Mouse (Mus musculus): ENCODE data around the gene Miip. TPM values are rescaled to one million over a fixed set of nuclear protein-coding genes. Genes with fewer than 3 reads are reported as not detected.

Gene Miip
- polyA plus RNA-seq, 1 experiment from 2014 or later: 34.6 TPM

DNA sequence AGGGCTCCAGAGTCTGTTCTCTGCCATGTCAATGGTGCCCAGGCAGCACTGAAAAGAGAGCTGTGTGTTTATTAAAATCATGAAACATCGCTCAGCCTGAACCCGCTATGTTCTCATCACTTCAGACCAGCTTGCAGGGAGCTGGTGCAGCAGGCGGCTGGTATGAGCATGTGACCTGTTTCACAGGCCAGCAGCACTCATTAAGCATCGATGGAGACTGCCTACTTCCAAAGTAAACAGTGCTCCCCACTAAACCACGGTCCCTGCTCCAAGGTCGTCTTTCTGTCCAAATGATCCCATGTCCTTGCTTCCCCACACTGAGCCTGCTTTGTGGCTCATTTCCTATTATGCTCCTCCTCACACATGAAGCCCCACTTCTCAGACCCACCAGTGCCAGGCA, 21.7 kb upstream of the Miip start:
- H3K36me3 ChIP-seq: peaks cover 53% of the 10 kb centered on the region
- no peak for ATAC-seq (ENCODE audit: insufficient read depth, low FRiP score, low read depth)
- WGBS: 77% methylated on average over 6 of the region's 6 CpGs

DNA sequence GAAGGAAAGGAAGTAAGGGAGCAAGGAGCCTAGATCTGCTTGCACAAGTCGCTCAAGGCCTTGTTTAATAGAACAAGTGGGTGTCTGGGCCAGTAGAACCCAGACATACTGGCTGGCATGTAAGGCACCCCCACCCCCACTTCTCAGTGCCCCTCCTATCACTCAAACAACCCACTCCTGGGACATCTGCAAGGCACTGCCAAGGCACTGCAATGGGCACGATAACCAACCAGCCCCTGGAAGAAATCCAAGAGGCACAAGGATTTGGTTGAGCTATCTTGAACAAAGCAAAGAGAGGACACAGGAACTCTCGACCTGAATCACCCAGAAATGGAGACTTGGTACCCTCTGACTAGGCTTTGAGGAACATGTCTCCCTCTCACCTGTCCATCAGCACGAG, 19.6 kb upstream of the Miip start:
- Histone ChIP-seq H3K27ac (no peak overlapping the region), H3K9me3 (no peaks in the 10 kb centered on the region), H3K4me1 (no peaks in the 10 kb centered on the region), H3K4me3 (replicated peaks) (no peak overlapping the region), H3K27me3 (replicated peaks) (no peaks in the 10 kb centered on the region), H3K36me3 (peaks cover 54% of the 10 kb centered on the region), H3K9ac (no peak overlapping the region), H3K4me2 (no peak overlapping the region)
- no peak for ATAC-seq (ENCODE audit: insufficient read depth, low FRiP score, low read depth)
- 83% methylated on average over 4 of the region's 4 CpGs for WGBS

More for the DNA sequence above, 21.7 kb upstream of the Miip start:
- H3K27ac ChIP-seq: no peak overlapping the region
- H3K9me3 ChIP-seq: no peaks in the 10 kb centered on the region
- H3K9ac ChIP-seq: no peak overlapping the region
- no peak overlapping the region for H3K4me2 ChIP-seq
- no peaks in the 10 kb centered on the region for H3K27me3 ChIP-seq (replicated peaks)
- no peak overlapping the region for H3K4me3 ChIP-seq (replicated peaks)
- no peaks in the 10 kb centered on the region for H3K4me1 ChIP-seq

DNA sequence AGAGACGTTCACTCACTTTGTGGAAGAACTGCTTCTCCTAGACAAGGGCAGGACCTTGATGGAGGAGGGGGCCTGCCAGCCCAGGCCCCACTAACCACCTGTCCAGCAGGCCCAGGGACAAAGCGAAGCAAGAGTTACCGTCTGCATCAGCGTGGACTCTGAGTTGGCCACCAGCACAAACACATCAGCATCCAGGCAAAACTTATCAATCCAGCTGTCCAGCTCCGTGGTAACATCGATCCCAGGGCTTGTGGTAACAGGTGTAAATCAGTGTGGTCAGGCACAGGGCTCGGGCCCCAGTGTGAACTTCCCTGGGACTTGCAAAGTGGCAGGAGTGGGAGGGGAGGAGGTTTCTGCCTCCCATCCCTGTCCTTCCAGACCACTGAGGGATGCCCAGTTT, 18.7 kb upstream of the Miip start:
- ATAC-seq (ENCODE audit: insufficient read depth, low FRiP score, low read depth): no peak
- no peaks in the 10 kb centered on the region for H3K4me1 ChIP-seq
- H3K9me3 ChIP-seq: no peaks in the 10 kb centered on the region
- no peaks in the 10 kb centered on the region for H3K27me3 ChIP-seq (replicated peaks)
- no peak overlapping the region for H3K9ac ChIP-seq
- H3K4me2 ChIP-seq: no peak overlapping the region
- H3K36me3 ChIP-seq: peaks cover 59% of the 10 kb centered on the region
- no peak overlapping the region for H3K4me3 ChIP-seq (replicated peaks)
- H3K27ac ChIP-seq: no peak overlapping the region
- WGBS: 92% methylated on average over 7 of the region's 7 CpGs

DNA sequence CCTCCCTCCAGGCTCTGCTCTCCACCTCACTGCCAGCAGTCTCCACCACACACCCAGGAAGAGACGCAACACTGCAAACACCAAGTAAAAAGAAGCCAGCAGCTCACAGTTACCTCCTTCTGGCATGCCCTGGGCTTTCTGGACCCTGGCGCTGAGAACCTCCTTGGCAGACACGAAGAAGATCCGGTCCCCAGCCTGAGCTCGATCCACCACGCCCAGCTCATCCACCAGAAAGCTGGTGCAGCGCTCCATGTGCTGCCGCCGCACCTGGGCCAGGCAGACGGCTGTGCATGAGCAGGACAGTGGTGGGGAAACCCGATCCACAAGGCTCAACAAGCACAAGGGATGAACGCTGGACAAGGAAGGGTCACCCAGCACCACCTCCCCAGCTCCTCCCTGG, 17.5 kb upstream of the Miip start:
- no peak for ATAC-seq (ENCODE audit: insufficient read depth, low FRiP score, low read depth)
- Histone ChIP-seq H3K27me3 (replicated peaks) (no peaks in the 10 kb centered on the region), H3K9ac (no peak overlapping the region), H3K4me2 (no peak overlapping the region), H3K36me3 (peaks cover 70% of the 10 kb centered on the region), H3K9me3 (no peaks in the 10 kb centered on the region), H3K27ac (no peak overlapping the region), H3K4me3 (replicated peaks) (no peak overlapping the region), H3K4me1 (no peaks in the 10 kb centered on the region)
- WGBS: 90% methylated on average over 12 of the region's 12 CpGs

DNA sequence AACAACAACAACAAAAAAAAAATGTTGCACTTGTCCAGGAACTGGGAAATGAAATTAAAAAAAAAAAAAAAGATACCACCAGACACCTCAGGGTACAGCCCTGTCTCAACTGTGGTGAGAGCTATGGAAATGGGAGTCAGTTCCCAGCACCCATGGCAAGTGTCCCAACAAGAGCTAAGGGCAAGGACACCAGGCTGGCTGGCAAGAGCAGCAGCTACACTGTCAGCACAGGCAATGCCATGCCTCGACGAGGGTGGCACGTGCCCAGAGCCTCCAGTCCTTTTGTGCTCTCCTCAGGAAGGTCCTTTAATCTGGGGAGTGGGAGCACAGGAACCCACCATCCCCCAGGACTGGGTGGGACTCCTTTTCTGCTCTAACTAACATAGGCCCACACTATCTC, 15.5 kb upstream of the Miip start:
- Histone ChIP-seq H3K4me3 (replicated peaks) (no peak overlapping the region), H3K36me3 (peaks cover 66% of the 10 kb centered on the region), H3K4me2 (no peak overlapping the region), H3K9me3 (no peaks in the 10 kb centered on the region), H3K27ac (no peak overlapping the region), H3K9ac (no peak overlapping the region), H3K27me3 (replicated peaks) (no peaks in the 10 kb centered on the region), H3K4me1 (no peaks in the 10 kb centered on the region)
- 93% methylated on average over 3 of the region's 3 CpGs for WGBS
- no peak for ATAC-seq (ENCODE audit: insufficient read depth, low FRiP score, low read depth)

DNA sequence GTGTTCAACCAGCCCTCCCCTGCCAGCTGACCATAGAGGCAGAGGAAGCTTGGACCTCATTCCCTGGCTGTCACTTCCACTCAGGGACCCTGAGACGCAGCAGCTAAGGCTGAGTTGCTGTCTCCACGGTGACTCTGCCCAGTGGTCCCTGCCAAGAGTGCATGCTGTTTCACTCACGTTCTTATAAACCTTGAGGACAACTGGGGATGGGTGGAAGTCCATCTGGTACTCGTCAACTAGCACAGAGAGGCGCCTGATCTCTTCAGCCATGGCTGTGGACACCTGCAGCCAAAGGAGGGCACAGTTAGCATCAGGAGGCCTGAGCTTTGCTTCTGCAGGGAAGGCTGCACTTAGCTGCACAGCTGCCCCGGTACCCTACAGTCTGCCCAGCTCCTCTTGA, 14.4 kb upstream of the Miip start:
- no peak overlapping the region for H3K4me2 ChIP-seq
- H3K27me3 ChIP-seq (replicated peaks): no peaks in the 10 kb centered on the region
- ATAC-seq (ENCODE audit: insufficient read depth, low FRiP score, low read depth): no peak
- no peak overlapping the region for H3K27ac ChIP-seq
- H3K9ac ChIP-seq: no peak overlapping the region
- H3K36me3 ChIP-seq: peaks cover 68% of the 10 kb centered on the region
- H3K9me3 ChIP-seq: no peaks in the 10 kb centered on the region
- no peak overlapping the region for H3K4me3 ChIP-seq (replicated peaks)
- H3K4me1 ChIP-seq: no peaks in the 10 kb centered on the region
- 72% methylated on average over 6 of the region's 6 CpGs for WGBS

DNA sequence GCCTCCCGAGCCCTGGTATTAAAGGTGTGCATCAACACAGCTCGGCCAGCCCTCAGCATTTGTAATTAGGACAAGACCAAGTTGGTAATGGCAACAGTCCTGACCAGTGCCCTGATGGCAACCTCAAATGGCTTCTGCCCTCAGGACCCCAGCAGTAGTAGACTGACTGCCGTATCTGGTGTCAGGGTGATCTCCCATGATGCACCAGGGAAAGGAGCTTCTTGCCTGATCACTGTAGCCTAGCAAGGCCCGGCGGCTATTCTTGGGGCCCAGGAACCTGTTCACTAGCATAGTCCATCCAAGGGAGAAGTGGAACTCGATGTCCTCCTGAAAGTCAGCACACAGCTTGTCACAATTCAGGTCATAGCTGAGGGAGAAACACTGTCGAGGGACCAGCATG, 13.2 kb upstream of the Miip start:
- Histone ChIP-seq H3K27me3 (replicated peaks) (no peaks in the 10 kb centered on the region), H3K4me2 (no peak overlapping the region), H3K9me3 (no peaks in the 10 kb centered on the region), H3K4me1 (no peaks in the 10 kb centered on the region), H3K36me3 (peaks cover 61% of the 10 kb centered on the region), H3K9ac (no peak overlapping the region), H3K4me3 (replicated peaks) (no peak overlapping the region), H3K27ac (no peak overlapping the region)
- ATAC-seq (ENCODE audit: insufficient read depth, low FRiP score, low read depth): no peak
- 94% methylated on average over 7 of the region's 7 CpGs for WGBS

DNA sequence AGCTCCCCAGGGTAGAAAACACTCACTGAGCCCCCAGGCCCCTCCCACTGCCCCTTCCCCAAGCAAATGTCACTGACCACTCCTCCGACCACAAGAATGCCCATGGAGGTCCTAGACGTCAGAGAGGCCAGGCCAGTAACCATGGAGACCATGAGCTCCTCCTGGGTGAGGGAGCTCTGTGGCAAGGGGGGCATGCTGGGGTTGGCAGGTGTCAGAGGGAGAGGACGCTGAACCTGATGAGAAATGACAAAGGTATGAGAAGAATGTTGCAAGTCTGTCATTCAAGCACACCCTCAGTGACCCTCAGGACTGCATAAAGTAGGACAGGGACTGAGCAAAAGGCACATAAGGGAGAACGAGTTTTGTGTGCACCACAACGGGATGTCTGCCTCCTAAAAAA, 11.2 kb upstream of the Miip start:
- no peaks in the 10 kb centered on the region for H3K27me3 ChIP-seq (replicated peaks)
- no peak for ATAC-seq (ENCODE audit: insufficient read depth, low FRiP score, low read depth)
- no peak overlapping the region for H3K9ac ChIP-seq
- 53% methylated on average over 5 of the region's 5 CpGs for WGBS
- H3K4me1 ChIP-seq: no peaks in the 10 kb centered on the region
- H3K36me3 ChIP-seq: peaks cover 57% of the 10 kb centered on the region
- no peak overlapping the region for H3K4me3 ChIP-seq (replicated peaks)
- no peak overlapping the region for H3K27ac ChIP-seq
- H3K9me3 ChIP-seq: no peaks in the 10 kb centered on the region
- H3K4me2 ChIP-seq: no peak overlapping the region

DNA sequence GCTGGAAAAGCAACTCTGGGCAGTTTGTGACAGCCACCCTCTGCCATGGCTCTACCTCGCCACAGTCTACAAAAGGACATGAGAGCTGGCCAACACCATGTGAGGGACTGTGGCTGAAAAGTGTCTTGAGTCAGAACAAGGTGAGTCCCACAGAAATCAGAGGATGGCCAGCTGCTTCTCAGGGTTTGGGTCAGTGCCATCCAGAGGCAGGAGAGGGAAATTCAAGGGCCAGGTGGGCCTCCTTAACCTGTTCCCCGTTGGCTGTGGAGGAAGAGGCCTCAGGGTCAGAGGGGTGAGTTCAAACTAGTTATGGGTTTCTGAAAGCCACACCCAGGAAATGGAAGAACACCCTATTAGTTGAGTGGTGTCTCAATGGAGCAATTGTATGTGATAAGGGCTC, 10.8 kb upstream of the Miip start:
- Histone ChIP-seq H3K4me2 (no peak overlapping the region), H3K27ac (no peak overlapping the region), H3K9me3 (no peaks in the 10 kb centered on the region), H3K27me3 (replicated peaks) (no peaks in the 10 kb centered on the region), H3K4me3 (replicated peaks) (no peak overlapping the region), H3K36me3 (peaks cover 61% of the 10 kb centered on the region), H3K9ac (no peak overlapping the region), H3K4me1 (no peaks in the 10 kb centered on the region)
- 64% methylated on average over 2 of the region's 2 CpGs for WGBS
- ATAC-seq (ENCODE audit: insufficient read depth, low FRiP score, low read depth): no peak

DNA sequence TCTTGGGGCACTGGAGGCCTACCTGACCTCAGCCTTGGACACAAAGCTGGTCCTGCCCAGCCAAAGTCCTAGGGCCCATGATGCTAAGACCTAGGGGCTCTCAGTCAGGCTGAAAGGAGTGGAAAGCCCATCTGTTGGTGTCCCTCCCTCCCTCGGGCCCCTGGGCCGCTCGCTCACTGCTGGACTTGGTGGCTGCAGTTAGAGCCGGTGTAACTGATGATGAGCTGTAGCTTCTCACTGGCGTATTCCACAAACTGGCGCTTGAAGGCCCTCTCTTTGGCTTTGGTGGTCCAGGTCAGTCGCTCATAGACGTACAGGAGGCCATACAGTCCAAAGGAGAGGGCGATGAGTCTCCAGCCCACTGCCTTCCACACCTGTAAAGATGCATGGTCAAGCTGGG, 9.9 kb upstream of the Miip start:
- Histone ChIP-seq H3K27me3 (replicated peaks) (no peaks in the 10 kb centered on the region), H3K9ac (no peak overlapping the region), H3K4me1 (no peaks in the 10 kb centered on the region), H3K9me3 (no peaks in the 10 kb centered on the region), H3K4me3 (replicated peaks) (no peak overlapping the region), H3K27ac (no peak overlapping the region), H3K36me3 (peaks cover 66% of the 10 kb centered on the region), H3K4me2 (no peak overlapping the region)
- no peak for ATAC-seq (ENCODE audit: insufficient read depth, low FRiP score, low read depth)
- 91% methylated on average over 9 of the region's 9 CpGs for WGBS

DNA sequence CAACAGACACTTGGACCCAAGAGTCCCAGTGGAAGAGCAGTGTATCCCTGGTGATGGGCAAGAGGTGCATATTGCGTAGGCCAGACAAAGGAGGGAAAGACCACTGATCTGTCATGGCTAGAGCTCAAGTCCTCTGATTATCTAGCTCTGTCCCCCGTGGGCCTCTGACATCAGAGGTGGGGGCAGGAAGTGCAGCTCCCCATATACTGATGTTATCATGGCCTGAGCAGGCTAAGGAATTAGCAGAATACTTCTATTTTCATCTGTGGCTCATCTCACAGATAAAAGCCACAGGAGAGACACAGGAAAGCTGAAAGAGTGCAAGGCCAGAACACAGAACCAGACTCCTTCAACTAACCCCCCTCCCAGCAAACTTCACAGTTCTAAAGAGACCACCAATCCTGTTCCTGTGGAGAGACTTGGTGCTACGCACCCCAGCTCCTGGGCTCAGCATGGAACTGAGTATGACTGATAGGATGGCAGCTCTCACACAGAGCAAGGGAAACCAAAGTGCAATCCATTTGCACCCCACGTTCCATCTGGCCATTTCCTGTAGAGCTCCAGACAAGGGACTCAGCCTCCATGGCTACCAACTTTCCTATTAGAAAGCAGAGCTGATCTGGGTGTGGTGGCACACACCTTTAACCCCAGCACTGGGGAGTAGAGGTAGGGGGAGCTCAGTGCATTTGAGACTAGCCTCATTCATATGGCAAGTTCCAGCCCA, 7.4 kb upstream of the Miip start:
- no peak for ATAC-seq (ENCODE audit: insufficient read depth, low FRiP score, low read depth)
- WGBS: 84% methylated on average over 4 of the region's 4 CpGs
- H3K36me3 ChIP-seq: peaks cover 64% of the 10 kb centered on the region

DNA sequence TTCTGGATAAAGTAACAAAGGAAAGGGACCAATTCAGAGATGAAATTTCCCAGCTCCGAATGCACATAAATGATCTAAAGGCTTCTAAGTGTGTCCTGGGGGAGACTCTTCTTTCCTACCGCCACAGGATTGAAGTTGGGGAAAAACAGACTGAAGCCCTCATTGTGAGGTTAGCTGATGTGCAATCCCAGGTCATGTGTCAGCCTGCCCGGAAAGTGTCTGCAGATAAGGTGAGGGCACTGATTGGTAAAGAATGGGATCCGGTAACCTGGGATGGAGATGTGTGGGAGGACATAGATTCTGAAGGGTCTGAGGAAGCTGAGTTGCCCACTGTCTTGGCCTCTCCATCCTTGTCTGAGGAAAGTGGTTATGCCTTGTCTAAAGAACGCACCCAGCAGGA, 622 bp upstream of the Miip start:
- ATAC-seq (ENCODE audit: insufficient read depth, low FRiP score, low read depth): no peak
- H3K9me3 ChIP-seq: no peaks in the 10 kb centered on the region
- peak overlapping the region; percentile 68; the same call in 1 of the 2 replicates for H3K27ac ChIP-seq
- H3K9ac ChIP-seq: peak overlapping the region; percentile 63
- peaks cover 32% of the 10 kb centered on the region; the same call in 1 of the 2 replicates for H3K36me3 ChIP-seq
- 13% methylated on average over 5 of the region's 5 CpGs for WGBS
- H3K4me1 ChIP-seq: peaks cover 19% of the 10 kb centered on the region
- H3K27me3 ChIP-seq (replicated peaks): no peaks in the 10 kb centered on the region
- H3K4me3 ChIP-seq (replicated peaks): peak overlapping the region; percentile 96
- H3K4me2 ChIP-seq: peak overlapping the region; percentile 84

More for the DNA sequence above, 7.4 kb upstream of the Miip start:
- H3K27ac ChIP-seq: no peak overlapping the region
- no peak overlapping the region for H3K4me3 ChIP-seq (replicated peaks)
- no peaks in the 10 kb centered on the region for H3K4me1 ChIP-seq
- H3K9ac ChIP-seq: no peak overlapping the region
- no peaks in the 10 kb centered on the region for H3K27me3 ChIP-seq (replicated peaks)
- no peaks in the 10 kb centered on the region for H3K9me3 ChIP-seq
- H3K4me2 ChIP-seq: no peak overlapping the region

Data from stomach, embryonic 15.5 days (tissue).